Mouse (Mus musculus) kidney, adult 8-10 months (tissue): ENCODE measurements around the gene Prpf39.

ENCODE experiments used
- DNase-seq, 2 experiments: peaks; one replicate each; pipeline ENCODE4 v3.0.0; 2022

The Prpf39 gene

DNA sequence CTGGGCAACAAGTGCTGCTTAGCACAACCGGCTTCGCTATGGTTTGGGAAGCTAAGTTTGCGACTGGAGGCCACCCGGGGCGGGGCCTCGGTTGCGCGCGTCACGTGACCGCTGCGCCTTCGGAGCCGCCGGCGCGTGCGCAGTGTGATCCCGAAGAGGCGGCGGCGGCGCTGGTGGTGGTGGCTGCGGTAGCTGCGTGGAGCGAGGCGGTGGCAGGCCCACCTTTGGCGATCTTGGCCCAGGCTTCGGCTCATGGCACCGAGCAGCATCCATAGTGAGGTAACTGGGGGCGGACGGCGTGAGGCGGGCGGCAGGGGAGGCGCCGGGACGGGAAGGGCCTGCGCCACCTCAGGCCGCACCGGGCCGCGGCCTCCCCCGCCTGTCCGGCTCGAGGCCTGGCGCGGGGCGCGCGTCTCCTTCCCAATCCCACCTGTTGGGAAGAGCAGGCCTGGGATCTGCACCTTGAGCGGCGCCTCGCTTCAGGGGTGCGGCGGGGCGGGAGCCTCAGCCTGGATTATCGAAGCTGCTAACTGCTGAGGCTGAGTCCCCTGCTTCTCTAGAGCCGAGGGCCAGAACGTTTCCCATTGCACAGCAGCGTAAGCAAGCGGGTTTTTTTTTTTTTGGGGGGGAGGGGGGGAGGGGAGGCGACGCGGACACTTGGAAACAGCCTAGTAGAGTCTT is at the start of gene Prpf39:
TSS of gene Prpf39 (plus strand) at position 144 of the 681 bp plus-strand sequence.
- DNase-seq, result peak; percentile 87 to 91

DNA sequence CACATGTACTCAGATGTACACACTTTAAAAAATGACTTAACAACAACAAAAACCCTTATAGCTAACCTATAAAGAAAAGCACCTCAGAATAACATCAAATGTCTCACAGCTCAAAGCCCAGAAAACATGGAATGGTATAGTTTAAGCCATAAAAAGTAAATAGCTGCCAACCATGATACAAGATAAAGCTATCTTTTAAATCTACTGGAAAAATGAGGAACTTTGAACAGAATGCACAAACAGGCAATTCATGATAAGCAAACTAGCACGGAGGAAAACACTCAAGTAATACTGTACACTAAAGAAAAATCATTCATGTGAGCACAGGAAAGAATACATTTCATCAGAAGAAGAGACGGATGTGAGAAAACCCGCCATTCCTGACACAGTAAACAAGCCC is 28.4 kb upstream of the Prpf39 start:
- no peak for DNase-seq

DNA sequence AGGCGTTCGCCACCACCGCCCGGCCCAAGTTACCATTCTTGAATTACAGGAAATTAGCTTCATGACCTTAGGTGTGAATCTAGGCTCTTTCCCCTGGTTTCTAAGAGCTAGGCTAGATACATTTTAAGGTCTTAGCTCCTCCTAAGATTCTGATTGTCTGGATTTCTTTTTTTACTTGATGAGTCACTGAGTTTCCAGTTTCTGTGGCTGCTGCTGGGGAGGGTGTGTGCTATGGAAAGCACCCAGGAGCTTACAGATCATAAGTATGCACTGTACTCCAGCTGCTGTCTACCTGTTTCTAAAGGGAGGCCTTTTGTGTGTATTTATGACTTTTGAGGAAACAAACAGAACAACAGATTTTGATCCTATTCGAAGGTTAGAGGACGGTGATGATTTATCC is 13.3 kb upstream of the Prpf39 start:
- DNase-seq, result no peak

DNA sequence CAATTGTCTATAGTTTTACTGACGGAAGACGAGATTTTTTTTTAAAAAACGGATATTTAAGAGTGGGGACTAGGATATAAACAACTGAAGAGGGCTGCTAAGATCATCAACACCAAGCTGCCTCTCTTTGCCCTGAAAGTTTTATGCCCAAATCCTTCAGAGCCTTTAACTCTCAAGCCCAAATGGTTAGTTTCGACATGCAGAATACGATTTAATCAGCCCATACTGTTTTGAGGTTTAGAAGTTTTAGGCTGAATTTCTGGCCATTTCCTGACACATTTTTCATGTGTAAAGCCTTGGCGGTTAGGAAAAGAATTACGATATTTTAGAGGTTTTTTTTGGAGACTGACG is 319 bp upstream of the Prpf39 start:
- DNase-seq, result no peak

DNA sequence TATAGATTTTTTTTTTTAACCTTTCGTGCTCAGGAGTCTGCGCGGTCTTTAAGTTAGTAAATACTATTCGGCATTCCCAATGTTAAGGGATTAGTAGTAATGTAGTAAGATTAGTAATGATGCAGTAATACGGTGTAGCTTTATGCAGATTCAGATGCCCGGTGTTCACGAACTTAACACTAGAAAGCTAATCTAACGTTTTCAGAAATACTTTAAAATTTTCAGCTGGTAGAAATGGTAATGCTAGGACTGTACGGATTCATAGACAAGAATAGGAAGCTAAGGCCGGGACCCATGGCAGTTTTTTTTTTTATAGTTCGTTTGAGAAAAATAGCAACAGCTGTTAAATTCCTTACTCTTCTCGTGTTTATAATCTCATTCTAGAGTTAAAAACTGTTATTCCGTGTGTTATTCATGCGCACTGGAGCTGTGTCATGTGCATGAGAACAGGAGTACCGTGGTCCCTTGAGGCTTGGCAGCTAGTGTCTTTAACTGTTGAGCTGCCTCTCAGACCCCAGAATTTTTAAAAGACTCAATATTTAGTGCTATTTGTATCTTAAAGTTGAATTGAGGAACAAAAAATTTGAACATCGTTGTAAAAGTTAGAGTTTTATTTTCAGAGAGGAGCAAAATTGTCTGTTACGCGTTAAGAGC is 886 bp downstream of the Prpf39 start:
- DNase-seq, result no peak

DNA sequence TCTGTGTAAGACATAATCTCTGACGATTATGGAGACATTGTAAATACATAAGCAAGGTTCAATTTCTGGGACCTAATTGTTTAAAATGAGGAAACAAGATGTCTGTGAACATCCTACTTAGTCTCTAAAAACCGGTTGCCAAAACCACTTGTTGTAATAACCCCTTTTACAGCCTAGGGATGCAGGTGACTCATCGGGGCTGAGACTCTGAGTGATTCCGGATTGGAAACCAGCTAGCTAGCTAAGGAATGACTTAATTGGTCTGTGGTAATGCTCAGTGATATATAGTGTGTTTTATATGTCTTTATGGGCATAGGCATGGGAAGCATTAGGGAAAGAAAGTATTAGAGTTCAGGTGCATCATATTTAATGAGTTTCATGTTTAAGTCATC is 1.4 kb downstream of the Prpf39 start:
- no peak for DNase-seq

DNA sequence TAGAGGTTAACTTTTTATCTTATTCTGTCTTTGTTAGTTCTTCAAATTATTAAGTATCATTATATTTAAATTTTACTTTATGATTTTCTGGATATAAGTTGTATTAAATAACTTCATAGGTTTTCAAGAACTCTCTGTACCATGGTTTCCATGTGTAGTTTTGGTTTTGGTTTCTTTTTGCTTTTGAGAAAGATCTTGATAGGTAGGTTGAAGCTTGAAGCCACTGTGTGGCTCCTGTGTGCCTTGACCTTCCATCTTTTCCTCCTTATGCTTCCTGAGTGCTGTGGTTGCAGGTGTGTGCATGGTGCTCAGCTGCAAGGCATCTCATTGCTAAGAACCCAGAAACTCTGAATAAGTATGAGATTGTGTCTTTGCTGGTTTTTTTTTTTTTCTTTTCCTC is 12.7 kb downstream of the Prpf39 start:
- no peak for DNase-seq

DNA sequence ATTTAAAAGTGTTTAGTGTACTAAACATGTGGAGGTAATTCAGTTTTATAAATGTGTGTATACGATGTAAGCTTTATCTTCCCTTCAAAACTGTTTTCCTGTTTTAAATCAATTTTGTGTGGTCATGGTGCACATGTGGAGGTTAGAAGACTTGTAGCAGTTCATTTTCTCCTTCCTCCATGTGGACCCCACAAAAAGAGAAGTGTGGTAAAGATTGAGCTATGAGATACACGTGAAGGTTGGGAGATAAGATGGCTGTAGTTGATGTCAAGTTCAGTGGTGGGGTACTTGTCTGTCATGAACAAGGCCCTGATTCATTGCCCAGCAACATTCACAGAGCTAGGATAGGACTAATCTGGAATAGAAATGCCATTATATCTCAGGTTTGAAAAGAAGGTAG is 22.1 kb downstream of the Prpf39 start:
- no peak for DNase-seq

DNA sequence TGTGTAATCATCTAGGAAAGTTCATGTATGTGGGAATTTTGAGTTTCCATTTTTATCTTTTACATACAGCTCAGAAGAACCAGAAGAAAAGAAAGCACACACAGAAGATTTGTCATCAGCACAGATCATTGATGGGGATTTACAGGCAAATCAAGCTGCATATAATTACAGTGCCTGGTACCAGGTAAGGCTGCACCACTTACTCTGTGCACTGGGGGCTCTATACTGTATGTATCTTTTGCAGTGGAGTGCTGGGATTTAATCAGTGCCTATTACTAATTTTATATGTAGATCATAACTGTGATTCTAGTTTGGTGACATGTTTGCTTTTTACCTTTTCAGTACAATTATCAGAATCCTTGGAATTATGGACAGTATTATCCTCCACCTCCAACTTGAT is 24.9 kb downstream of the Prpf39 start:
- no peak for DNase-seq

DNA sequence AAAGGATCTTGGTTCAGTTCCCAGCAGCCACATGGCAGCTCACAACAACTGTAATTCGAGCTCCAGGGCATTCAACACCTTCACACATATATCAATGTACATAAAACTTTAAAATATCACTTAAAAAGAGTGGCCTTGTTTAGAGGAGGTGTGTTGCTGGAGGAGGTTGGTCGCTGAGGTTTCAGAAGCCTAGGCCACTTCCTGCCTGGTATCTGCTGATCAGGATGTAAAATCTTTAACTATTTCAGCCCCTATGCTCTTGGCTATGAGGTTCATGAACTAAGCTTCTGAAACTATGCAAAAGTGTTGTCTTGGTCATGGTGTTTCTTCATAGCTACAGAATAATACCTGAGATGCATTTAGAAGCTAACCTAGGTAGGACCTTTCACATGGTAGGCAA is 29.1 kb downstream of the Prpf39 start:
- no peak for DNase-seq

DNA sequence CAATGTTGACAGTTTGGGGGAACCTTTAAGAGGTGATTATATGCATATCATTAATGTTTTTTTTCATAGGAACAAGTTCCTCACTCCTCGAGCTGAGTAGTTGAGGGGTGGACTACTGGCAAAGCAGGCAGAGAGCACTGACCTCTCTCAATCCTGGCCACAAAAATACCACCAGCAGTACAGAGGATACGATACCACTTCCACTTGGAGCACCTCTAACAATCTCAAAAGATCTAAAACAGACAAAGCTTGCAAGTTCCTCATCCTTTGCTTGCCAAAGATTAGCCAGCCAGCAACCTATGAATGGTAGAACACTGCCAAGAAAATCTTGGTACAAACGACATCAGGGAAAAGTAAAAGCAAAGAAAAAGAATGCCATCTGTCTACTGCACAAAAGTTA is 30.1 kb downstream of the Prpf39 start:
- no peak for DNase-seq

DNA sequence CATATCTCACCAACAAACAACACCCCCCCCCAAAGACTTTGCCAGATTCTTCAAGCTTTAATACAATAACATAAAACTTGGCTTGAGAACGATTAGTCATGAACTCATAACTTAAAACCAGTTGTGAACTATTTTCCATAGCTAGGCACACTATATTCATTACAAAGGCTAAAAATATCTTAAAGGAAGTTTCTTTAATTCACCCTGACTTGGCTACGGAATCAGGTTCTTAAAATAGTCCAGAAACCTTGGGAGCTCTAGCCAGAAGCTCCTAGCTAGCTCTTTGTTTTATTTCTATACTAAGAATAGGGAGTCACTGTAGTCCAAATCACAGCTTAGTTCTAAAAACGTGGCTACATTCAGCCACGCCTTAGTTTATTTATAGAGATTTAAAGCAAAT is 32.3 kb downstream of the Prpf39 start:
- no peak for DNase-seq

DNA sequence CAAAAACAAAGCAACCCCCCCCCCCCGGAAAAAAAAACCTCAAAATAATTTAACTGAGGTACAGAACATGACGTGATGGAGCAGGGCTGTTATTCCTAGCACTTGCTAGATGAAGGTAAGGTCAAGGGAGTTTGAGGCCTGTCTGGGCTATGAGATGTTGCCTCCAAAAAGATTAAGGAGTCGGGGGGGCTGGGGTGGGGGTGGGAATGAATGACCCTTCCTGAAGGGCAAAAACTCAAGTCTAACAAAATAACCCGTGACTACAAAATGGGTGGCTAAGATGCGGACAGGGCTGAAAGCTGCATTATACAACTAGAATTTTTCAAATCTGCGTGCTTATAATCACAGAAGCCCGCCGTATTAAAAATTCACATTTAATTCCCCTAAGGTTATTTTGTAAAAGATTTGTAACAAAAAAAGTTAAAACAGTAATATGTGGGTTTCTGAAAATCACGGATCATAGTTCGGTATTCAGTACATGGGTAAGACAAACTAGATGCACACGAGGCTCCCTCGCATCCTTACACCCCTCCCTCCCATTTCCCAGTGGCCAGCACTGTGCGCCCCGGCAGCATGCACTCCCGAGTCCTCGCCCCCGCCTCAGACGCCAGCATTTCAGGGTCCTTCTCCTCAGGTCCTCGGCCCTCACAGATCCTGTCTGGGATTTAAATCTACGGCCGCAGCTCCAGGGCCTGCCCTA is 36.9 kb downstream of the Prpf39 start:
- no peak for DNase-seq

DNA sequence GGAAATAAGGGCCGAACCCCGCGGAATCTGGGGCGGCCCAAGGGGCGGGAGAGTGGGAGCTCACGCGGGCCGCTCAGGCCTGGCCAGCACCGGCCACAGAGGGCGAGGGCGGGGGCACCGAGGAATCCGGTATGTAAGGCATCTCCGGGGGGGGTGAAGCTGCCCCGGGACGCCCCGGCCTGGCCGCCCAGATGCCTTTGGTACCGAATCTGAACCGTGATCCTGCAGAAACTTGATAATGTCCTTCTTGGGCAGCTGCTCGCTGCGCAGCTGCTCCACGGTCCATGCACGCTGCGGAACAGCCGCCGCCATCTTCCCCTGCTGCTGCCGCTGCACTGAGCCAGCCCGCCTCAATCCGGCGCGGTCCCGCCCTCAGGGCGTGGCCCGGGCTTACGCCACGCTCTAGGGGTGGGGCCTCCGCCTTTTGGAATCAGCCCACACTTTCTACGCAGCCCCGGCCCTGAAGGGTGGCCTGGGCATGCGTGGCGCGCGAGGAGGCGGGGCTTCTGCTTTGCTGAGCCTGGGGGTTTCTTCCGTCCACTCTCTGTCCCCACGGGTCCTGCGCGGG is 37.6 kb downstream of the Prpf39 start, which contains the start of gene Fkbp3:
TSS of gene Fkbp3 (minus strand) at position 397 of the 568 bp plus-strand sequence.
- DNase-seq, result peak; percentile 97 to 98

DNA sequence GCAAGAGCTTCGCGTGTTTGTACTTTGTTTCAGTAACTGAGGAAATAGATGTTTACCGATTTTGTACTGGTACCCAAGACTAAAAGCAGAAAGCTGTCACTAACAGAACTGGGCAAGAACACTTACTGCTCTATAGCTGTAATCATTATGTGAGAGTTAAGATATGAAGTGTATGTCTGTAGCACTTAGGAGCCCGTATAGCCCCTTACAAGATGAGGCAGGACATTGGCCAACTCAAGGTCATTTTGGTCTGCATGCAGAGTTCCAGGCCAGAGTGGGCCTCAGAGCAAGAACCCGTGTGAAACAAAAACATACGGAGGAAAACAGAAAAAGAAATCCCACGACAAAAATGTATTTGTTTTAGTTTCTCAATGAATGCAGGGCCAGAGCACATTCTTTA is 38.5 kb downstream of the Prpf39 start:
- DNase-seq, result no peak

DNA sequence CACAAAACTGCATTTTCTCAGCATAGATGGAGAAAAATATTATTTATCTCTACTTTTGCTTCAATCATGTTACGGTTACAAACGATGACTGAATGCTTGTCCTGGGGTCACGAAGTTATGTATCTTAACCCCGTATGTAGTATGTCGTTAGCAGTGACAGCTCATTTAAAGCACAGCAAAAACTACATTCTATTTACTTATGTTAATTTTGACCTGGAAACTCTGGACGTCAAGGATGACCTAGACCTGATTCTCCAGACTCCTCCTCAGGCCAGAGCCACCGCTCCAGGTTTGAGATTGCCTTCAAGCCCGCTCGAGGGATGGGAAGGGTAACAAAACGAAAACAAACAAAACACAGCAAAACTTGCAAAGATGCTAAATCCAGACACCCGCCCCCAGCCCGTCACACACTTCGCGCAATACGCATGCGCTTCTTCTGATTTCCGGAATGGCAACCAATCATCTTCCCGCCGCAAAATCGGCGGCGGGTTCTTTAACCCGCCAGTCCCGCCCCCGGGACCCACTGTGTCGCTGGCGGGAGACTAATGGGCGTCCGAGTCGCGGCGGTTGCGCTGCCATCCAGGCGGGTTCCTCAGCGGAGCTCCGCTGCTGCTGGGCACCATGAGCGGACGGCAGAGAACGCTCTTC is 39.1 kb downstream of the Prpf39 start, which contains the start of gene Fancm:
TSS of gene Fancm (plus strand) at position 519 of the 648 bp plus-strand sequence.
- DNase-seq, result peak; percentile 89 to 92

DNA sequence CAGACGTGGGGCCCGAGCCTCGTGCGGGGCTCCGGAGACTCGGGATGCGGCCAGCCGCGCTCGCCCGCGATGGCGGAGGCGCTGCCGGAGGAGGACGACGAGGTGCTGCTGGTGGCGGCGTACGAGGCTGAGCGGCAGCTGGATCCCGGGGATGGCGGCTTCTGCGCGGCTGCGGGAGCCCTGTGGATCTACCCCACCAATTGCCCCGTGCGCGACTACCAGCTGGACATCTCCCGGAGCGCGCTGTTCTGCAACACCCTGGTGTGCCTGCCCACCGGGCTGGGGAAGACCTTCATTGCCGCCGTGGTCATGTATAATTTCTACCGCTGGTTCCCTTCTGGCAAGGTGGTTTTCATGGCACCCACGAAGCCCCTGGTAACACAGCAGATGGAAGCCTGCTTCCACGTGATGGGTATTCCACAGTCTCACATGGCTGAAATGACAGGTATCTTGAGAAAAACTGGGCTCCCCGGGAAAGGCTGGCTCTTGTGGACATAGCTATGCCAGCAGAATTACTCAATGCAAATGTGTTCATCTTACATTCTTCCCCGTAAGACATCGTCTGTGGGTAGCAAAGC is 39.7 kb downstream of the Prpf39 start:
- peak in 1 of 2 experiments; percentile 24 for DNase-seq

DNA sequence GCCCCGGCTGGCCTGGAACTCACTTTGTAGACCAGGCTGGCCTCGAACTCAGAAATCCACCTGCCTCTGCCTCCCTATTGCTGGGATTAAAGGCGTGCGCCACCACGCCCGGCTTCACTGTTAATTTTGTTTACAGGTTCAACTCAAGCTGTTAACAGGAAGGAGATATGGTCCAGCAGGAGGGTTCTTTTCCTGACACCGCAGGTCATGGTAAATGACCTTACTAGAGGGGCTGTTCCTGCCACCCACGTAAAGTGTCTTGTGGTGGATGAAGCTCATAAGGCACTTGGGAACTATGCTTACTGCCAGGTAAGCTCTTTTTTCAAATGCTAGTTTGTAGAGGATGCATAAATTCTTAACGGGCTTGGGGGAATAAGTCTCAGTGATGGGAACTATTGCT is 40.8 kb downstream of the Prpf39 start:
- DNase-seq, result no peak

DNA sequence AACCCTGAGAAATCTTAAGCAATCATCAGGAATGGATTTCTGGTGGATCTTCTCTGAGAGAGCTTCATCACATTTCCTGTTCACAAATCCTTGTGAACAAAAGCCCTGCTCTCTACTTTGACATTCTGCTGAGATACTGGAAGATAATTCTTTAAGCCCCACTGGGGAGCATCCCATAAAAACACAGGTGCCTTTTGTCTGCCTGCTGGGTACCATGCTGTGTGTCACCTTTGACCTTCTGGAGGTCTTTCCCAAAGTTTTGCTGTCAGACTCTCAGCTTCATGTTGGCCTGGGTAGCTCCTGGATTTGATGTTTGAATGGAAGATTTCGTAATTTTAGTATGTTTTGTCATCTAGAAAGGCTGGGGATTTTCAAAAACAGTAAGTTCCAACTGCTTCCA is 72.6 kb downstream of the Prpf39 start:
- DNase-seq, result no peak

DNA sequence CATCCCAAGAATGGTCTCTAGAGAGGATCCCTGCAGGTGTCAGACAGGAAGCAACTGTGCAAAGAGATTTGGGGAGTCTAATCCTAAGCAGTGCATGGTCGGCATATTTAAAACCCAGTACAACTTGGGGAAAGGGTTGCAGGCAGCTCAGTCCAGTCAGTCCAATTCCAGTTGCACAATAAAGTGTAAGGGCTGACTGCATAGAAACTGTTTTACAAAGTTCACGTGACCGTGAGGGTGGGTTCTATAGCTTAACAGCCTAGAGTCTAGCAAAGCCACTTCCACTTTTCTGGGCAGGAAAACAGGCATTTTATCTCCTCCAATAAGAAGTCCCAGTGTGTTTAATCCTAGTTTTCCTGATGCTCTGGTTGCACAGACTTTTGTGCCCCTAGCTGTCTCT is 75.4 kb downstream of the Prpf39 start:
- DNase-seq, result no peak

DNA sequence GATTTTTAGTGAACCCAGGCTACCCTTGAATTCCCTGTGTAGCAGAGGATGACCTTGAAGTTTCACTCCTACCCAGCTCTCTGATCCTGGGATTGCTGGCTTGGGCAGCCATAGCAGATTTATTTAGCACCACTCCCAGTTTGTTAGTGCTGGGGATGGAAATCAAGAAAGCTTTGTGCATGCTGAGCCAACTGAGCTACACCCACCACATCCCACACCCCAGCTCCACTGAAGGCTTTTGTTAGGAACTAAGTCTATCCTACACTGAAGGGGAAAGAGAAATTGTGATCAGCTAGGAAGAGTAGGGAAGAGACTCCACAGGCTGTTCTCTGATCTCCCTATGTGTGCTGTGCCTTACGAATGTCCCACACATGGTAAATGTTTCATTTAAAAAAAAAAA is 76.7 kb downstream of the Prpf39 start:
- no peak for DNase-seq
